Mouse (Mus musculus) pancreas, adult 10 weeks (tissue): Measurements from ENCODE around the gene Prss38. TPM values are rescaled to one million over a fixed set of nuclear protein-coding genes. Genes with fewer than 3 reads are reported as not detected.

Source experiments
- polyA plus RNA-seq: library from polyadenylated mRNA; stranded (reverse); fragments of 350-450 nt; fragmentation: Illumina TruSeq; extraction: RNeasy Lipid Tissue Mini Kit (QIAGEN cat#74804); gene quantifications from one replicate; pipeline ENCODE4 v1.2.3, GENCODE M21; 2015; ENCODE audit warnings: low read depth, low replicate concordance; ENCODE audit not compliant: insufficient read depth

The Prss38 gene
- polyA plus RNA-seq: not detected

DNA sequence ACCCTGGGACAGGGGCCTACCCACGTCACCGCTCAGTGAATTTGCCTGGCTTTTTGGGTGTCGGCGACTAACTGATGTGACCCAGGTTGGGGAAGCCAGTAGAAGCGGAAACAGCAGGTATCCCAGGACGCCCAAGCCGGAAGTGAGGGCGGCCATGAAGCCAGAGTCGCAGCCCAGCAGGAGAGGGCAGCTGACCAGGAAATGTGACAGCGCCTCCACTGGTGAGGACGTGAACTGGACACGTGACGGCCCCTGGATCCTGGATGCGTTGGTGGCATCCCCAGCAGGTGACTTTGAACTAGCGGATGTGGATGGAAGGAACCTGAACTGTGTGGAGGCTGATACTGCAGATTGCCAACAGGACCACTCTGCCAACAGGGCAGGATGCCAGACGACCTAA, at the start of gene Prss38:
Prss38 (minus strand) TSS at position 183 of the 400 bp plus-strand sequence.

Other genes starting within 250 kb of the Prss38 start
- 0.20 TPM for gene Obscn, start 239.3 kb downstream of the Prss38 start, polyA plus RNA-seq
- gene Iba57, start 211.9 kb downstream of the Prss38 start, polyA plus RNA-seq: 0.92 TPM
- 0.63 TPM for gene Gjc2, start 192.4 kb downstream of the Prss38 start, polyA plus RNA-seq
- gene Guk1, start 183.4 kb downstream of the Prss38 start, polyA plus RNA-seq: 44.7 TPM
- gene Mrpl55, start 173.2 kb downstream of the Prss38 start, polyA plus RNA-seq: 12.7 TPM
- 4.9 TPM for gene 2310033P09Rik, start 167.3 kb downstream of the Prss38 start, polyA plus RNA-seq
- gene Arf1, start 147.4 kb downstream of the Prss38 start, polyA plus RNA-seq: 83.4 TPM
- not detected for gene Wnt3a, start 84.9 kb downstream of the Prss38 start, polyA plus RNA-seq
- 1.6 TPM for gene Wnt9a, start 68.7 kb downstream of the Prss38 start, polyA plus RNA-seq
- gene Jmjd4, start 74.4 kb upstream of the Prss38 start, polyA plus RNA-seq: 2.0 TPM
- 9.4 TPM for gene Snap47, start 75.5 kb upstream of the Prss38 start, polyA plus RNA-seq
- 1.4 TPM for gene Zfp867, start 96.8 kb upstream of the Prss38 start, polyA plus RNA-seq
- 2.8 TPM for gene Zkscan17, start 151.1 kb upstream of the Prss38 start, polyA plus RNA-seq
- not detected for gene Nlrp3, start 165.9 kb upstream of the Prss38 start, polyA plus RNA-seq
- gene Olfr222, start 200.6 kb upstream of the Prss38 start, polyA plus RNA-seq: not detected
- gene Olfr223, start 217.6 kb upstream of the Prss38 start, polyA plus RNA-seq: not detected